In genomic region chr19:54081303-54081702, GRCm38 (mm10) we compare ENCODE assay signal across 29 mouse cellular contexts. TPM values are rescaled to one million over a fixed set of nuclear protein-coding genes. Genes with fewer than 3 reads are reported as not detected.
DNase-seq lines count a peak whose midpoint lies in the region.
"Had no signal": no experiment of that assay in that cellular context is flagged by ENCODE, and none has a peak within 500 bp of the region (broad histone marks: within the 10 kb centered on the region; RNA-seq: fewer than 3 reads in every experiment).

No protein-coding gene starts in this region.

- H3K27ac ChIP-seq in hindbrain, embryonic 10.5 days: no peak overlapping the region
- H3K27ac ChIP-seq: embryonic facial prominence, embryonic 10.5 days; embryonic facial prominence, embryonic 13.5 days; forebrain, embryonic 12.5 days; forebrain, embryonic 15.5 days; heart, embryonic 15.5 days; hindbrain, embryonic 12.5 days; hindbrain, embryonic 15.5 days had no signal

- peaks cover 2% of the 10 kb centered on the region; the same call in 1 of the 2 replicates for H3K4me1 ChIP-seq in hindbrain, embryonic 10.5 days (replicated peaks)
- H3K4me1 ChIP-seq: embryonic facial prominence, embryonic 10.5 days; heart, embryonic 12.5 days; heart, embryonic 15.5 days had no signal

- H3K4me3 ChIP-seq in hindbrain, embryonic 10.5 days: no peak overlapping the region
- H3K4me3 ChIP-seq: embryonic facial prominence, embryonic 10.5 days; embryonic facial prominence, embryonic 13.5 days; erythroblast, embryonic 14.5 days; forebrain, embryonic 12.5 days; forebrain, embryonic 15.5 days; heart, embryonic 12.5 days; heart, embryonic 15.5 days; hindbrain, embryonic 12.5 days; hindbrain, embryonic 15.5 days had no signal

- H3K9me3 ChIP-seq in hindbrain, embryonic 10.5 days: no peaks in the 10 kb centered on the region
- H3K9me3 ChIP-seq: embryonic facial prominence, embryonic 10.5 days; embryonic facial prominence, embryonic 13.5 days; forebrain, embryonic 12.5 days; forebrain, embryonic 15.5 days; heart, embryonic 12.5 days; heart, embryonic 15.5 days; hindbrain, embryonic 12.5 days; hindbrain, embryonic 15.5 days had no signal

- no peaks in the 10 kb centered on the region for H3K27me3 ChIP-seq in hindbrain, embryonic 10.5 days (ENCODE audit: insufficient read depth, poor library complexity, severe bottlenecking)
- H3K27me3 ChIP-seq: CH12.LX; embryonic facial prominence, embryonic 13.5 days; forebrain, embryonic 15.5 days; heart, embryonic 15.5 days; hindbrain, embryonic 12.5 days; hindbrain, embryonic 15.5 days had no signal

- peak; percentile 13 to 42 for DNase-seq in lung, adult 18-20 months
- DNase-seq in lung, postnatal 14 days: no peak
- DNase-seq in lung, postnatal 36 days: peak; percentile 19
- DNase-seq in lung, postnatal 4 days: no peak
- DNase-seq in ZHBTc4 (ENCODE audit: low read depth, low spot score): peak; percentile 42
- DNase-seq in Muller cell, postnatal 12 days (ENCODE audit: inconsistent ontology term): no peak
- DNase-seq in hindbrain, embryonic 10.5 days (ENCODE audit: low spot score): no peak
- DNase-seq: adrenal gland, adult 8-10 months; adrenal gland, postnatal 25 days; B cell, adult 2 months; cerebellum, adult 11-12 months; cerebellum, adult 8-10 months; cerebellum, postnatal 36 days; embryo, embryonic 11 days; gastrocnemius, postnatal 25 days; heart, adult 18-20 months; heart, postnatal 14 days; heart, postnatal 4 days had no signal

- 89% methylated on average over 9 of the region's 9 CpGs for WGBS in hindbrain, embryonic 10.5 days

- H3K36me3 ChIP-seq in hindbrain, embryonic 10.5 days: no peaks in the 10 kb centered on the region
- H3K36me3 ChIP-seq: embryonic facial prominence, embryonic 10.5 days; embryonic facial prominence, embryonic 13.5 days; forebrain, embryonic 12.5 days; forebrain, embryonic 15.5 days; heart, embryonic 12.5 days; heart, embryonic 15.5 days; hindbrain, embryonic 12.5 days; hindbrain, embryonic 15.5 days had no signal

RNA-seq across cellular contexts. Expression of gene Adra2a, which starts 37.4 kb away (rescaled TPM):
- polyA plus RNA-seq in hindbrain, embryonic 10.5 days (2016; fragmentation: Nextera tagmentation; extraction: Ambion mirVana): 0.65 and 1.8 TPM in 2 replicates
- polyA plus RNA-seq: activated CD4-positive, CD25-positive, alpha-beta regulatory T cell, adult 4 months had no signal

Comparison
In these comparisons a context has a peak if more than half of its experiments do, and no peak if none do; other contexts are left out.
1. DNase-seq: peak in lung, adult 18-20 months (2 of 2), lung, postnatal 36 days (single experiment) and ZHBTc4 (single experiment); none in lung, postnatal 14 days (single experiment), lung, postnatal 4 days (0 of 2), Muller cell, postnatal 12 days (single experiment) and hindbrain, embryonic 10.5 days (single experiment).